Mouse (Mus musculus) bone marrow, adult 2 months (tissue): ENCODE data around the gene Tmem39b. TPM values are rescaled to one million over a fixed set of nuclear protein-coding genes. Genes with fewer than 3 reads are reported as not detected.
A peak's percentile ranks its signal among the peaks of the same experiment; 100 is the strongest.

ENCODE experiments used
- H3K27ac ChIP-seq: fragments of 200-500 bp; 2 replicates; pipeline ENCODE4 v1.5.1; 2012; ENCODE audit warnings: low read depth, mild to moderate bottlenecking, control low read depth, inconsistent platforms, low read length; ENCODE audit not compliant: control insufficient read depth, poor library complexity, insufficient read depth
- H3K4me1 ChIP-seq: fragments of 200-500 bp; 2 replicates; pipeline ENCODE4 v1.6.1; 2011; ENCODE audit warnings: low read length; ENCODE audit not compliant: control insufficient read depth, insufficient read depth
- H3K4me3 ChIP-seq: fragments of 200-500 bp; replicated peaks from 2 replicates; pipeline ENCODE3; 2011; ENCODE audit warnings: mild to moderate bottlenecking, low read depth, low read length, control low read depth; ENCODE audit not compliant: control insufficient read depth
- CTCF ChIP-seq: fragments of 200-500 bp; IDR thresholded peaks from 2 replicates; pipeline ENCODE4 v1.5.1; 2011; ENCODE audit warnings: low read length, control low read depth; ENCODE audit not compliant: control insufficient read depth, insufficient read depth
- POLR2A ChIP-seq: fragments of 200-500 bp; IDR thresholded peaks from 2 replicates; pipeline ENCODE4 v1.6.1; 2011; ENCODE audit warnings: low read depth, mild to moderate bottlenecking, control low read depth, low read length, borderline replicate concordance; ENCODE audit not compliant: control insufficient read depth
- WGBS: fragments of 180-500 bp; shearing (Covaris S2); methylation state at CpG from one replicate; pipeline ENCODE4 v1.1.7; 2018; 5-methylcytosine and 5-hydroxymethylcytosine counted together
- polyA plus RNA-seq: library from polyadenylated mRNA; stranded (reverse); fragments of >200 nt; gene quantifications from 2 replicates; pipeline ENCODE4 v1.2.4, GENCODE M21; 2011; ENCODE audit warnings: low replicate concordance; ENCODE audit not compliant: missing spikeins, insufficient read depth, insufficient read length

Tmem39b gene
- polyA plus RNA-seq, 1 experiment, result 9.3 TPM

DNA sequence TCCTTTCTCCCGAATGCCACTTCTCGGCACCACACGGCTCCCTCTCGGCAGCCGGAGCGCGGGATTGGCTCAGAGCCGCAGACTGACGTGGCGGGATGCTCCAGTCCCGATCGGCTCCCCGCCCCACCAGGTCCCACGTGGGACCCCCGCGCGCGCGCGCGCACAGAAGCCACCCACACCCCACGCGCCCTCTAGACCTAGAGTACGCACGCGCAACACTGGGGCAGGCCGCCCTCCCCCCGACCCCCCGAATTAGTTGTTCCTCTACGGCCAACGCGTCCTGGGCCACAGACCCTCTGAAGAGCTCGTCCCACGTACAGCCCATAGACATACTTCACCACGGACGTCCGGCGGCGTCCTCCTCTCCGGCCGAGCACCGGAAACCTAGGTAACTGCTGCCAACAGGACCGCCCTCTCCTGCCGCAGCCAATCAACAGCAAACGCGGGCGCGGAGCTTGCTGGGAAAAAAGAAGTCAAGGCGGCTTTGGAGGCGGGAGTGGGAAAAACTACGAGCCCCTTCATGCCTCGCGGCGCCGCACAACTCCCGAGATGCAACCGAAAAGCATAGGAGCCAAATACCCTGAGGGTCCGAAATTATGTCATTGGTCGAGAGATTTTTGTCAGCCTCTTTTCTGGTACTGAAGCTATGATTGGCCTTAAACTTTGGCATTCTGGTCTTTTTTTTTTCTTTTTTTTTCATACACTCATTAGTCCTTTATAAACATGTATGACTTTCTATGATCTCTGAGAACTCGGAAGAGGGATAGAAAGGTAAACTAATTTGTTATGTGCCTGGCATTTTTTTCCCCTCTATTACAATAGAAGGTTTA, 55.8 kb downstream of the Tmem39b start, which contains the start of gene Txlna:
Gene Txlna (minus strand): TSS at position 428 of the 830 bp plus-strand sequence.
- peak; percentile 82 for TF ChIP-seq POLR2A
- no peak for TF ChIP-seq CTCF
- no peaks in the 10 kb centered on the region for H3K4me1 ChIP-seq
- H3K4me3 ChIP-seq, result peak within 1 kb of the TSS; percentile 89
- peak within 1 kb of the TSS; percentile 85 for H3K27ac ChIP-seq
- under 1% methylated on average over 60 of the region's 60 CpGs for WGBS

GRCm38 (mm10) chr4:129640101-129640637, 56.5 kb downstream of the Tmem39b start:
- no peaks in the 10 kb centered on the region for H3K4me1 ChIP-seq
- 1% methylated on average over 17 of the region's 17 CpGs for WGBS
- peak overlapping the region; percentile 85 for H3K27ac ChIP-seq
- peak overlapping the region; percentile 89 for H3K4me3 ChIP-seq
- TF ChIP-seq POLR2A, result no peak
- TF ChIP-seq CTCF, result no peak

DNA sequence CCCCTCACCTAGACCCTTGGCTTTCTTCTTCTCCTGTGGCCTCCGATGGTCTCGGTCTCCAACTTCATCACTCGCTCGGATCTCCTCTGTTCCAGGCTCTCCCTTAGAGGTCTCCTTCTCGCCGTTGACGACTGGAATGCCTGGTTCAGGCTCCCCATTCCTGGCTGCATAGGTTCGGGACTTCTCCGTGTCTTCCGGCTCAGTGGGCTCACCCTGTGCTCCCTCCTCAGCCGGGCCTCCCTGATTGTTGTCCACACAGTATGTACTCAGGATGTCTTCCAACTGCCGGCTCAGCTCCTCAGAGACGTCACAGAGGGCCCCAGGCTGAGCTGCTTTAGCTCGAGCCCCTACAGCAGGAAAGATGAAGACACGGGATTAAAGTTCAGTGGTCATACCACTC, 57.4 kb downstream of the Tmem39b start:
- no peak for TF ChIP-seq POLR2A
- no peak for TF ChIP-seq CTCF
- WGBS, result 86% methylated on average over 15 of the region's 15 CpGs
- 0 out of 2 replicates have a peak overlapping the region, but pooled peaks have one; percentile 24 for H3K27ac ChIP-seq
- H3K4me3 ChIP-seq, result no peak overlapping the region
- no peaks in the 10 kb centered on the region for H3K4me1 ChIP-seq

DNA sequence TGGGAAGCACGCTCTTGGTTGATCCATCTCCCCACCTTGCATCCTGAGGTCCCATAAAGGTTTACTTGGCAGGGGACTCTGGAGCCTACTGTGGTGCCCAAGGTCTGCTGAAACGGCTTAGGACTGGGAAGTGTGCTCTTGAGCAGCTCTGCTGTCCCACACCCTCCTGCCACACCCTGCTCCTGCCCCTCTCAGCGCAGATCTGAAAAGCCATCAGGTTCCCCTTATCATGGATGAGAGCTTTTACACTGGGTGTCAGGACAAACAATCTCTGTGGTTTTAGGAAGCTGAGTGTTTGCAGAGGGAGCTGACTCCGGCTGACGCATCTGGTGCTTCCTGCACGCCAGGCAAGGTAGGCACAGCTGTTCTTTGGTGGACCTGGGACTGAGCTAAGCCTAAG, 62.8 kb downstream of the Tmem39b start:
- H3K4me1 ChIP-seq, result no peaks in the 10 kb centered on the region
- H3K4me3 ChIP-seq, result no peak overlapping the region
- TF ChIP-seq CTCF, result no peak
- TF ChIP-seq POLR2A, result no peak
- 74% methylated on average over 6 of the region's 6 CpGs for WGBS
- no peak overlapping the region for H3K27ac ChIP-seq

DNA sequence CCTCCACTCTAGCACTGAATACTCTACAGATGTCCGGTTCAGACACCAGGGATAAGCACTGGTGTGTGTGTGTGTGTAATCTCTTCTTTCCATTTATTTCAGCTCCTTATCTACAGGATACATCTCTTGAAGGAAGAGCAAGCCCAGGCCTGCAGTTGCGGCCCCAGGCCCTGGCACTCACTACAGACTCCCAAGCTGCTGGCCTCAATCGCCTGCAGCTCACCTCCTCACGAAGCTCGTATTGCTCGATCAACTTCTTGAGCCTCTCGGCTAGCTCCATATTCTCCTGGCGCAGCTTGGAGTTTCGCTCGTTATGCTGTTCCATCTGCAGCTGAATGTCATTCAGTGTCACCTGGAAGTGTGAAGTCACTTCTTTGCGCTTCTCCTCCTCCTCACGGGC, 64.8 kb downstream of the Tmem39b start:
- 89% methylated on average over 12 of the region's 12 CpGs for WGBS
- no peak overlapping the region for H3K27ac ChIP-seq
- TF ChIP-seq CTCF, result no peak
- no peak for TF ChIP-seq POLR2A
- H3K4me1 ChIP-seq, result no peaks in the 10 kb centered on the region
- no peak overlapping the region for H3K4me3 ChIP-seq

DNA sequence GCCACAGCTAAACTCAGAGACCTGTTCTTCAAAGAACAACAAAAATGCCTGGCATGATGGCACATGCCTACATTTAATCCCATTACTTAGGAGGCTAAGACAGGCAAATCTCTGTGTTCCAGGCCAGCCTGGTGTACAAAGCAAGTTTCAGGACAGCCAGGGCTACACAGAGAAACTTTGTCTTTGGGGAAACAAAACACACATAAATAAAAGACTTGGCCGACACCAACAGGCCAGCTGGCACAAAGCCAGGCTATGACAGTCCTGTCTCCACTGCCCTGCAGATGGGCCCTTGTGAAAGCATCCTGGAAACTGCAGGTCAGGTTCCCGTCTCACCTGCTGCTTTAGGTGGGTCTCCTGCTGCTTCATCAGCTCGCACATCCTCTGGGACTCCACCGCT, 65.7 kb downstream of the Tmem39b start:
- Histone ChIP-seq H3K4me1 (no peaks in the 10 kb centered on the region), H3K27ac (no peak overlapping the region), H3K4me3 (no peak overlapping the region)
- TF ChIP-seq CTCF (no peak), POLR2A (no peak)
- WGBS, result 85% methylated on average over 4 of the region's 4 CpGs

Other genes with a start within 250 kb of the Tmem39b start
- 96.2 and 127 TPM in 2 replicates for gene Bsdc1, start 235.3 kb downstream of the Tmem39b start, polyA plus RNA-seq
- gene Tssk3, start 205.8 kb downstream of the Tmem39b start, polyA plus RNA-seq, result not detected in 2 replicates
- gene Fam229a, start 205.6 kb downstream of the Tmem39b start, polyA plus RNA-seq, result 2.8 TPM in 1 of 2 replicates, not detected in the other
- 14.6 and 53.8 TPM in 2 replicates for gene Marcksl1, start 183.3 kb downstream of the Tmem39b start, polyA plus RNA-seq
- 78.4 and 100 TPM in 2 replicates for gene Hdac1, start 154.1 kb downstream of the Tmem39b start, polyA plus RNA-seq
- 10.2 and 17.8 TPM in 2 replicates for gene Lck, start 123.2 kb downstream of the Tmem39b start, polyA plus RNA-seq
- 9.0 TPM in 2 replicates for gene Fam167b, start 118.3 kb downstream of the Tmem39b start, polyA plus RNA-seq
- gene Eif3i, start 96.2 kb downstream of the Tmem39b start, polyA plus RNA-seq, result 105 and 123 TPM in 2 replicates
- 71.2 and 118 TPM in 2 replicates for gene Tmem234, start 96.2 kb downstream of the Tmem39b start, polyA plus RNA-seq
- gene Dcdc2b, start 82.6 kb downstream of the Tmem39b start, polyA plus RNA-seq, result 3.5 and 12.6 TPM in 2 replicates
- gene Iqcc, start 77.7 kb downstream of the Tmem39b start, polyA plus RNA-seq, result 11.1 and 11.6 TPM in 2 replicates
- 42.2 and 75.8 TPM in 2 replicates for gene Ccdc28b, start 72.9 kb downstream of the Tmem39b start, polyA plus RNA-seq
- 22.8 and 43.7 TPM in 2 replicates for gene Txlna, start 55.8 kb downstream of the Tmem39b start, polyA plus RNA-seq
- gene Kpna6, start 24.1 kb downstream of the Tmem39b start, polyA plus RNA-seq, result 8.6 and 19.2 TPM in 2 replicates
- gene Khdrbs1, start 45.5 kb upstream of the Tmem39b start, polyA plus RNA-seq, result 33.6 and 40.4 TPM in 2 replicates
- gene Ptp4a2, start 114.4 kb upstream of the Tmem39b start, polyA plus RNA-seq, result 70.4 and 92.1 TPM in 2 replicates
- gene Spocd1, start 232.4 kb upstream of the Tmem39b start, polyA plus RNA-seq, result not detected in 2 replicates